Comparison of ENCODE assay signal across 29 mouse cellular contexts in the genomic region with DNA sequence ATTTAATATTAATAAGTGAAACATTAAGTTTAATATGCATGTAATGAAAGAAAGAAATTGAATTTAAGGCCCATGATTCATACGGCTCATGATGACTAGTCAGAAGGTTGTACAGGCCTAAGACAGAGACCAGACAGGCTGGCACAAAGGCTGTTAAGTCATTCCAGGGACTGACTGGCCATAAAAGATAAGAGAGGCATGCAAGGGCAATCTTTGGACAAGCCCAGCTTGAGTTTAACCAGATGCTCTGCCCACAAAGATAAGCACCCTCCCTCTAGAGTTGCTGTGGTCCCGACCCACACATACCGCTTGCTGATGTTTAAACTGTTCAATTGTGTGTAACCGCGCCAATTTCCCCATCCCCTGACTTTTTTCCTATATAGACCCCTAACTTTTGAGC. TPM values are rescaled to one million over a fixed set of nuclear protein-coding genes. Genes with fewer than 3 reads are reported as not detected.
DNase-seq lines count a peak whose midpoint lies in the region; ATAC-seq lines count a peak whose summit lies in the region.
"Had no signal": no experiment of that assay in that cellular context is flagged by ENCODE, and none has a peak within 500 bp of the region (broad histone marks: within the 10 kb centered on the region; RNA-seq: fewer than 3 reads in every experiment).

No protein-coding gene starts in this region.

- no peak overlapping the region for H3K9ac ChIP-seq in heart, embryonic 12.5 days
- no peak overlapping the region for H3K9ac ChIP-seq in liver, embryonic 13.5 days
- no peak overlapping the region for H3K9ac ChIP-seq in liver, embryonic 16.5 days (ENCODE audit: low read depth, low read length)
- H3K9ac ChIP-seq in kidney, embryonic 14.5 days (ENCODE audit: low read depth, low read length): no peak overlapping the region
- H3K9ac ChIP-seq: embryonic facial prominence, embryonic 13.5 days; forebrain, embryonic 12.5 days; forebrain, embryonic 15.5 days; heart, embryonic 13.5 days; hindbrain, embryonic 12.5 days; hindbrain, embryonic 15.5 days had no signal

- H3K9me3 ChIP-seq in heart, embryonic 12.5 days (replicated peaks): peaks cover 17% of the 10 kb centered on the region
- peaks cover 4% of the 10 kb centered on the region; the same call in 1 of the 2 replicates for H3K9me3 ChIP-seq in liver, embryonic 13.5 days (replicated peaks)
- no peaks in the 10 kb centered on the region; the same call in 1 of the 2 replicates for H3K9me3 ChIP-seq in liver, embryonic 16.5 days (replicated peaks; ENCODE audit: control insufficient read depth, low read length)
- H3K9me3 ChIP-seq in kidney, embryonic 14.5 days (ENCODE audit: control insufficient read depth, low read length): no peaks in the 10 kb centered on the region; the same call in 1 of the 2 replicates
- H3K9me3 ChIP-seq: embryonic facial prominence, embryonic 13.5 days; forebrain, embryonic 12.5 days; forebrain, embryonic 15.5 days had no signal

- peak; percentile 39 for ATAC-seq in heart, embryonic 12.5 days (ENCODE audit: insufficient number of reproducible peaks, low FRiP score)
- ATAC-seq in liver, embryonic 13.5 days (ENCODE audit: low read depth): peak; percentile 67
- peak; percentile 30; the same call in 1 of the 2 replicates for ATAC-seq in liver, embryonic 16.5 days (ENCODE audit: low read depth)
- peak; percentile 47; the same call in 1 of the 2 replicates for ATAC-seq in megakaryocyte-erythroid progenitor cell, adult 5-6 weeks (replicated peaks; ENCODE audit: low FRiP score, low TSS enrichment, poor library complexity, severe bottlenecking)
- ATAC-seq in kidney, embryonic 14.5 days (ENCODE audit: low FRiP score, low TSS enrichment): no peak
- ATAC-seq: forebrain, embryonic 15.5 days; Patski had no signal

- no peak overlapping the region for H3K4me3 ChIP-seq in heart, embryonic 12.5 days
- H3K4me3 ChIP-seq in liver, embryonic 13.5 days (replicated peaks): no peak overlapping the region
- no peak overlapping the region for H3K4me3 ChIP-seq in liver, embryonic 16.5 days (ENCODE audit: low read depth, low read length)
- no peak overlapping the region for H3K4me3 ChIP-seq in kidney, embryonic 14.5 days (ENCODE audit: low read length)
- H3K4me3 ChIP-seq: embryonic facial prominence, embryonic 10.5 days; embryonic facial prominence, embryonic 13.5 days; erythroblast, embryonic 14.5 days; forebrain, embryonic 12.5 days; forebrain, embryonic 15.5 days; heart, adult 2 months; heart, embryonic 13.5 days; hindbrain, embryonic 12.5 days; hindbrain, embryonic 15.5 days had no signal

- 56% methylated on average over 5 of the region's 5 CpGs for WGBS in heart, embryonic 12.5 days
- 73% methylated on average over 5 of the region's 5 CpGs for WGBS in liver, embryonic 13.5 days (ENCODE audit: insufficient replicate concordance)
- WGBS in liver, embryonic 16.5 days (ENCODE audit: insufficient replicate concordance): 64% methylated on average over 5 of the region's 5 CpGs
- WGBS in kidney, embryonic 14.5 days: 97% methylated on average over 5 of the region's 5 CpGs

- peaks cover 42% of the 10 kb centered on the region for H3K36me3 ChIP-seq in heart, embryonic 12.5 days
- H3K36me3 ChIP-seq in liver, embryonic 13.5 days: no peaks in the 10 kb centered on the region
- no peaks in the 10 kb centered on the region for H3K36me3 ChIP-seq in liver, embryonic 16.5 days (ENCODE audit: control insufficient read depth, insufficient read depth)
- no peaks in the 10 kb centered on the region for H3K36me3 ChIP-seq in kidney, embryonic 14.5 days (ENCODE audit: control insufficient read depth, insufficient read depth, low read length)
- H3K36me3 ChIP-seq: forebrain, embryonic 15.5 days; G1E had no signal

- intact Hi-C loops in heart, postnatal 10 days (cut with DNase I): no loop called here

- no peak for DNase-seq in heart, postnatal 10 days
- DNase-seq in liver, embryonic 13.5 days: no peak
- no peak for DNase-seq in thymus, postnatal 36 days
- DNase-seq: adrenal gland, adult 2 months; adrenal gland, postnatal 25 days; B cell, adult 2 months; cerebellum, adult 11-12 months; cerebellum, adult 8-10 months; cerebellum, postnatal 10 days; cerebellum, postnatal 36 days; embryo, embryonic 11 days; gastrocnemius, postnatal 10 days; gastrocnemius, postnatal 36 days; heart, adult 2 months had no signal

- no peaks in the 10 kb centered on the region for H3K4me1 ChIP-seq in heart, embryonic 12.5 days (replicated peaks)
- H3K4me1 ChIP-seq in liver, embryonic 13.5 days (replicated peaks): no peaks in the 10 kb centered on the region
- H3K4me1 ChIP-seq in liver, embryonic 16.5 days (ENCODE audit: control insufficient read depth, low read depth, low read length): no peaks in the 10 kb centered on the region
- no peaks in the 10 kb centered on the region for H3K4me1 ChIP-seq in kidney, embryonic 14.5 days (ENCODE audit: control insufficient read depth, insufficient read depth, low read length)
- H3K4me1 ChIP-seq: embryonic facial prominence, embryonic 10.5 days; embryonic facial prominence, embryonic 13.5 days; forebrain, embryonic 12.5 days; forebrain, embryonic 15.5 days; heart, embryonic 13.5 days; hindbrain, embryonic 12.5 days; hindbrain, embryonic 15.5 days had no signal

- H3K27ac ChIP-seq in heart, embryonic 12.5 days (ENCODE audit: poor library complexity, severe bottlenecking): no peak overlapping the region
- no peak overlapping the region for H3K27ac ChIP-seq in liver, embryonic 13.5 days
- H3K27ac ChIP-seq in liver, embryonic 16.5 days (ENCODE audit: low read length): no peak overlapping the region
- H3K27ac ChIP-seq in kidney, embryonic 14.5 days (ENCODE audit: low read depth, low read length): no peak overlapping the region
- H3K27ac ChIP-seq: embryonic facial prominence, embryonic 10.5 days; embryonic facial prominence, embryonic 13.5 days; forebrain, embryonic 12.5 days; forebrain, embryonic 15.5 days; heart, adult 2 months; heart, embryonic 13.5 days; hindbrain, embryonic 12.5 days; hindbrain, embryonic 15.5 days had no signal

- H3K4me2 ChIP-seq in heart, embryonic 12.5 days: no peak overlapping the region
- no peak overlapping the region for H3K4me2 ChIP-seq in liver, embryonic 13.5 days
- H3K4me2 ChIP-seq in liver, embryonic 16.5 days (ENCODE audit: low read depth, low read length): no peak overlapping the region
- H3K4me2 ChIP-seq in kidney, embryonic 14.5 days (replicated peaks; ENCODE audit: low read depth, low read length): no peak overlapping the region
- H3K4me2 ChIP-seq: embryonic facial prominence, embryonic 13.5 days; forebrain, embryonic 12.5 days; forebrain, embryonic 15.5 days; heart, embryonic 13.5 days; hindbrain, embryonic 12.5 days; hindbrain, embryonic 15.5 days had no signal

- H3K27me3 ChIP-seq in heart, embryonic 12.5 days (replicated peaks): no peaks in the 10 kb centered on the region
- H3K27me3 ChIP-seq in liver, embryonic 13.5 days: no peaks in the 10 kb centered on the region
- H3K27me3 ChIP-seq in liver, embryonic 16.5 days (ENCODE audit: control insufficient read depth, insufficient read depth, low read depth, low read length): no peaks in the 10 kb centered on the region
- no peaks in the 10 kb centered on the region for H3K27me3 ChIP-seq in kidney, embryonic 14.5 days (ENCODE audit: control insufficient read depth, insufficient read depth, low read length)
- H3K27me3 ChIP-seq: CH12.LX; embryonic facial prominence, embryonic 13.5 days; forebrain, embryonic 12.5 days; forebrain, embryonic 15.5 days; heart, embryonic 13.5 days; hindbrain, embryonic 12.5 days; hindbrain, embryonic 15.5 days; Patski had no signal

RNA-seq across cellular contexts. Expression of gene Cep126, which starts 19.6 kb away (rescaled TPM):
- 3.0 and 3.4 TPM in 2 replicates for polyA plus RNA-seq in heart, embryonic 12.5 days (2016; fragmentation: Nextera tagmentation; extraction: Ambion mirVana)
- 1 to 10 TPM; 4.1 to 4.5 TPM for total RNA-seq in heart, postnatal 10 days (2021)
- 0.23 and 0.37 TPM in 2 replicates for polyA plus RNA-seq in liver, embryonic 13.5 days (2015; fragmentation: Nextera tagmentation; extraction: Ambion mirVana)
- polyA plus RNA-seq in liver, embryonic 16.5 days (2015; fragmentation: Nextera tagmentation; extraction: Ambion mirVana): 0.02 and 0.07 TPM in 2 replicates
- total RNA-seq in megakaryocyte-erythroid progenitor cell, adult 5-6 weeks (2014; fragmentation: Nextera tagmentation): 2.4 and 2.7 TPM in 2 replicates
- total RNA-seq in megakaryocyte-erythroid progenitor cell, adult 5-6 weeks (2017): 3.1 TPM in 1 of 2 replicates, not detected in the other
- 5.0 and 6.2 TPM in 2 replicates for polyA plus RNA-seq in kidney, embryonic 14.5 days (2014; fragmentation: Nextera tagmentation; extraction: Ambion mirVana)
- total RNA-seq: CH12.LX had no signal
- polyA plus RNA-seq: erythroblast, embryonic 14.5 days had no signal
